Mouse (Mus musculus) gonadal fat pad, adult 2 months (tissue): ENCODE measurements around the gene Gm11985. TPM values are rescaled to one million over a fixed set of nuclear protein-coding genes. Genes with fewer than 3 reads are reported as not detected.

ENCODE experiments used
- DNase-seq: peaks from one replicate; pipeline ENCODE4 v3.0.0-alpha.2; 2012; ENCODE audit warnings: low read depth
- polyA plus RNA-seq: library from polyadenylated mRNA; depleted of rRNA; stranded (reverse); fragments of >200 nt; gene quantifications from 2 replicates; pipeline ENCODE4 v1.2.3, GENCODE M21; 2012

The Gm11985 gene
- polyA plus RNA-seq, 1 experiment: not detected

GRCm38 (mm10) chr11:7200393-7200783, 12.0 kb upstream of the Gm11985 start:
- DNase-seq: no peak

GRCm38 (mm10) chr11:7199736-7200392, 11.5 kb upstream of the Gm11985 start:
- no peak for DNase-seq

- no peak for DNase-seq
Observed at GRCm38 (mm10) chr11:7198481-7199256, 10.3 kb upstream of the Gm11985 start.

GRCm38 (mm10) chr11:7198006-7198405, 9.6 kb upstream of the Gm11985 start:
- DNase-seq: no peak

- no peak for DNase-seq
Observed at GRCm38 (mm10) chr11:7197491-7197941, 9.1 kb upstream of the Gm11985 start, which contains the start of gene Igfbp1. Gene Igfbp1, plus strand, starts transcription at chr11:7197782.

GRCm38 (mm10) chr11:7195312-7195685, 6.9 kb upstream of the Gm11985 start:
- no peak for DNase-seq

- no peak for DNase-seq
Observed at GRCm38 (mm10) chr11:7194432-7195311, 6.3 kb upstream of the Gm11985 start.

- DNase-seq: no peak
Observed at GRCm38 (mm10) chr11:7193134-7193533, 4.8 kb upstream of the Gm11985 start.

GRCm38 (mm10) chr11:7192710-7193109, 4.3 kb upstream of the Gm11985 start:
- no peak for DNase-seq

GRCm38 (mm10) chr11:7187472-7187871, 897 bp downstream of the Gm11985 start:
- DNase-seq: no peak

- no peak for DNase-seq
Observed at GRCm38 (mm10) chr11:7184420-7184819, 3.9 kb downstream of the Gm11985 start.

- DNase-seq: no peak
Observed at GRCm38 (mm10) chr11:7182409-7183042, 5.8 kb downstream of the Gm11985 start.

- no peak for DNase-seq
Observed at GRCm38 (mm10) chr11:7179276-7179675, 9.1 kb downstream of the Gm11985 start.

- no peak for DNase-seq
Observed at GRCm38 (mm10) chr11:7178724-7179123, 9.6 kb downstream of the Gm11985 start.

GRCm38 (mm10) chr11:7173664-7174063, 14.7 kb downstream of the Gm11985 start:
- no peak for DNase-seq

GRCm38 (mm10) chr11:7169645-7170044, 18.7 kb downstream of the Gm11985 start:
- DNase-seq: no peak

GRCm38 (mm10) chr11:7164416-7164815, 24.0 kb downstream of the Gm11985 start:
- DNase-seq: no peak

GRCm38 (mm10) chr11:7161502-7162174, 26.7 kb downstream of the Gm11985 start:
- DNase-seq: no peak

- no peak for DNase-seq
Observed at GRCm38 (mm10) chr11:7160637-7161101, 27.7 kb downstream of the Gm11985 start.

GRCm38 (mm10) chr11:7160146-7160545, 28.2 kb downstream of the Gm11985 start:
- DNase-seq: no peak

- DNase-seq: no peak
Observed at GRCm38 (mm10) chr11:7158196-7158595, 30.2 kb downstream of the Gm11985 start.
